Mouse (Mus musculus): Measurements from ENCODE around the gene 2810004N23Rik.

GRCm38 (mm10) chr8:124791751-124792150, 71.2 kb downstream of the 2810004N23Rik start:
- TF ChIP-seq CTCF (IDR thresholded peaks at IDR 0.05) (no peak), EP300 (IDR thresholded peaks at IDR 0.05) (no peak)

All from lung, postnatal 0 days (tissue).